Mouse (Mus musculus) E14TG2a.4 (cell line): ENCODE measurements at regions not wholly inside any gene's neighbourhood (a gene's known extent, or its start where the extent isn't known, plus 50 kb on each side); places are given as distances from the start of the nearest gene placed in this dataset.

Experiments used
- CTCF ChIP-seq: conservative IDR thresholded peaks from 2 replicates; pipeline ENCODE4 v1.5.1; 2014; ENCODE audit warnings: low read length
- NANOG ChIP-seq: IDR thresholded peaks from 2 replicates; pipeline ENCODE4 v1.6.1; 2014; ENCODE audit warnings: borderline replicate concordance, low read length, mixed read lengths
- POU5F1 ChIP-seq: IDR thresholded peaks from 2 replicates; pipeline ENCODE4 v1.6.1; 2014; ENCODE audit warnings: low read length, borderline replicate concordance

DNA sequence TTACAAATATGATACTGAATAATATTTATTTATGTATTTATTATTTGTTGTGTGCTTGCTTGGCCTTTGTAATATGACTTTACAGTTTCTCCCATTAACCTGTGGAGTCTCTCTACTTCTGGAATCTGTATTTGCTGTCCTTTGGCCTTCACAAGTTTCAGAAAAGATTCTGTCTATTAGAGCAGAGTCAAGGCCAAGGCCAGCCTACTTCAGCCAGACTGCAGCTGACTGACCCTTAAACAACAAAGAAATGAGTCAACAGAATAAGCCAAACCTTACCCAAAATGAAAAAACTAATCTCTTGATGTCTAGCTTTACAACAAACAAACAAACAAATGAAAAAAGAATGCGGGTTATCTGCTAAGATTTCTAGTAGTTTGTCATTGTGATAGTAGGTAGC, 532.7 kb upstream of the Btbd3 start:
- no peak for TF ChIP-seq CTCF
- TF ChIP-seq NANOG: no peak
- no peak for TF ChIP-seq POU5F1
